Mouse (Mus musculus): Measurements from ENCODE around the gene Map1b. TPM values are rescaled to one million over a fixed set of nuclear protein-coding genes. Genes with fewer than 3 reads are reported as not detected.

Map1b gene
- polyA plus RNA-seq, 2 experiments, result 0.19 to 1.7 TPM

GRCm38 (mm10) chr13:99394694-99395093 is 121.6 kb downstream of the Map1b start:
- H3K27me3 ChIP-seq (ENCODE audit: control insufficient read depth, insufficient read depth, low read length), result no peaks in the 10 kb centered on the region
- H3K9me3 ChIP-seq (ENCODE audit: control insufficient read depth, low read length), result no peaks in the 10 kb centered on the region
- WGBS (ENCODE audit: insufficient replicate concordance), result 47% methylated on average over 3 of the region's 3 CpGs
- H3K4me3 ChIP-seq (ENCODE audit: insufficient read depth in 1 of 2, low read depth in 2 of 2, low read length in 2 of 2), result no peak overlapping the region
- no peak overlapping the region for H3K9ac ChIP-seq (replicated peaks)
- no peak for ATAC-seq (ENCODE audit: insufficient read depth)
- no peak overlapping the region for H3K27ac ChIP-seq
- no peaks in the 10 kb centered on the region for H3K36me3 ChIP-seq (replicated peaks; ENCODE audit: control insufficient read depth, insufficient read depth, low read depth)
- no peaks in the 10 kb centered on the region for H3K4me1 ChIP-seq (replicated peaks; ENCODE audit: control insufficient read depth in 2 of 2, insufficient read depth in 2 of 2, low read length in 1 of 2)
- TF ChIP-seq CTCF (IDR thresholded peaks at IDR 0.05; ENCODE audit: low read depth) (no peak), EP300 (IDR thresholded peaks at IDR 0.05; ENCODE audit: low read depth) (no peak)
- DNase-seq (ENCODE audit: low read depth in 3 of 3, low spot score in 3 of 3), result no peak
- no peak overlapping the region for H3K4me2 ChIP-seq (ENCODE audit: low read depth)

GRCm38 (mm10) chr13:99393128-99393527 is 123.2 kb downstream of the Map1b start:
- Histone ChIP-seq H3K4me2 (ENCODE audit: low read depth) (no peak overlapping the region), H3K27me3 (ENCODE audit: control insufficient read depth, insufficient read depth, low read length) (no peaks in the 10 kb centered on the region), H3K4me3 (ENCODE audit: insufficient read depth in 1 of 2, low read depth in 2 of 2, low read length in 2 of 2) (no peak overlapping the region), H3K9ac (replicated peaks) (no peak overlapping the region), H3K4me1 (replicated peaks; ENCODE audit: control insufficient read depth in 2 of 2, insufficient read depth in 2 of 2, low read length in 1 of 2) (no peaks in the 10 kb centered on the region), H3K36me3 (replicated peaks; ENCODE audit: control insufficient read depth, insufficient read depth, low read depth) (no peaks in the 10 kb centered on the region), H3K9me3 (ENCODE audit: control insufficient read depth, low read length) (no peaks in the 10 kb centered on the region), H3K27ac (no peak overlapping the region)
- no peak for TF ChIP-seq EP300 (IDR thresholded peaks at IDR 0.05; ENCODE audit: low read depth)
- TF ChIP-seq CTCF (IDR thresholded peaks at IDR 0.05; ENCODE audit: low read depth), result no peak
- ATAC-seq (ENCODE audit: insufficient read depth) (no peak), DNase-seq (ENCODE audit: low read depth in 3 of 3, low spot score in 3 of 3) (no peak)
- WGBS (ENCODE audit: insufficient replicate concordance), result 56% methylated on average over 3 of the region's 3 CpGs

- no peaks in the 10 kb centered on the region for H3K36me3 ChIP-seq (replicated peaks; ENCODE audit: control insufficient read depth, insufficient read depth, low read depth)
- no peak overlapping the region for H3K4me3 ChIP-seq (ENCODE audit: insufficient read depth in 1 of 2, low read depth in 2 of 2, low read length in 2 of 2)
- WGBS (ENCODE audit: insufficient replicate concordance), result 87% methylated on average over 3 of the region's 3 CpGs
- no peaks in the 10 kb centered on the region for H3K4me1 ChIP-seq (replicated peaks; ENCODE audit: control insufficient read depth in 2 of 2, insufficient read depth in 2 of 2, low read length in 1 of 2)
- no peak overlapping the region for H3K27ac ChIP-seq
- TF ChIP-seq CTCF (IDR thresholded peaks at IDR 0.05; ENCODE audit: low read depth) (no peak), EP300 (IDR thresholded peaks at IDR 0.05; ENCODE audit: low read depth) (no peak)
- DNase-seq (ENCODE audit: low read depth in 3 of 3, low spot score in 3 of 3) (no peak), ATAC-seq (ENCODE audit: insufficient read depth) (no peak)
- no peaks in the 10 kb centered on the region for H3K27me3 ChIP-seq (ENCODE audit: control insufficient read depth, insufficient read depth, low read length)
- H3K9me3 ChIP-seq (ENCODE audit: control insufficient read depth, low read length), result no peaks in the 10 kb centered on the region
- H3K9ac ChIP-seq (replicated peaks), result no peak overlapping the region
- no peak overlapping the region for H3K4me2 ChIP-seq (ENCODE audit: low read depth)
Measured at GRCm38 (mm10) chr13:99391417-99391816, 124.9 kb downstream of the Map1b start.

- Histone ChIP-seq H3K9me3 (ENCODE audit: control insufficient read depth, low read length) (no peaks in the 10 kb centered on the region), H3K27me3 (ENCODE audit: control insufficient read depth, insufficient read depth, low read length) (no peaks in the 10 kb centered on the region), H3K4me1 (replicated peaks; ENCODE audit: control insufficient read depth in 2 of 2, insufficient read depth in 2 of 2, low read length in 1 of 2) (no peaks in the 10 kb centered on the region), H3K4me2 (ENCODE audit: low read depth) (no peak overlapping the region), H3K27ac (no peak overlapping the region), H3K9ac (replicated peaks) (no peak overlapping the region), H3K4me3 (ENCODE audit: insufficient read depth in 1 of 2, low read depth in 2 of 2, low read length in 2 of 2) (no peak overlapping the region), H3K36me3 (replicated peaks; ENCODE audit: control insufficient read depth, insufficient read depth, low read depth) (no peaks in the 10 kb centered on the region)
- WGBS (ENCODE audit: insufficient replicate concordance), result 73% methylated on average over 7 of the region's 7 CpGs
- ATAC-seq (ENCODE audit: insufficient read depth) (no peak), DNase-seq (ENCODE audit: low read depth in 3 of 3, low spot score in 3 of 3) (no peak)
- TF ChIP-seq EP300 (IDR thresholded peaks at IDR 0.05; ENCODE audit: low read depth) (no peak), CTCF (IDR thresholded peaks at IDR 0.05; ENCODE audit: low read depth) (no peak)
Measured at GRCm38 (mm10) chr13:99387901-99388811, 128.2 kb downstream of the Map1b start.

GRCm38 (mm10) chr13:99386341-99386740 is 130.0 kb downstream of the Map1b start:
- DNase-seq (ENCODE audit: low read depth in 3 of 3, low spot score in 3 of 3) (no peak), ATAC-seq (ENCODE audit: insufficient read depth) (no peak)
- TF ChIP-seq CTCF (IDR thresholded peaks at IDR 0.05; ENCODE audit: low read depth), result no peak
- no peak for TF ChIP-seq EP300 (IDR thresholded peaks at IDR 0.05; ENCODE audit: low read depth)
- Histone ChIP-seq H3K36me3 (replicated peaks; ENCODE audit: control insufficient read depth, insufficient read depth, low read depth) (no peaks in the 10 kb centered on the region; the same call in 1 of the 2 replicates), H3K4me2 (ENCODE audit: low read depth) (no peak overlapping the region), H3K4me1 (replicated peaks; ENCODE audit: control insufficient read depth in 2 of 2, insufficient read depth in 2 of 2, low read length in 1 of 2) (no peaks in the 10 kb centered on the region), H3K27me3 (ENCODE audit: control insufficient read depth, insufficient read depth, low read length) (no peaks in the 10 kb centered on the region), H3K9me3 (ENCODE audit: control insufficient read depth, low read length) (no peaks in the 10 kb centered on the region), H3K9ac (replicated peaks) (no peak overlapping the region), H3K4me3 (ENCODE audit: insufficient read depth in 1 of 2, low read depth in 2 of 2, low read length in 2 of 2) (no peak overlapping the region), H3K27ac (no peak overlapping the region)
- 83% methylated on average over 7 of the region's 7 CpGs for WGBS (ENCODE audit: insufficient replicate concordance)

Measured in liver, embryonic 14.5 days (tissue).